Mouse (Mus musculus) forebrain, embryonic 12.5 days (tissue): ENCODE data around the gene Dscam. TPM values are rescaled to one million over a fixed set of nuclear protein-coding genes. Genes with fewer than 3 reads are reported as not detected.

ENCODE experiments used
- ATAC-seq: fragments of 200-750 bp; cut with Nextera tagmentation; 2 replicates; pipeline ENCODE4 v1.8.0; 2017; ENCODE audit warnings: moderate TSS enrichment; ENCODE audit not compliant: low FRiP score
- H3K27ac ChIP-seq: fragments of 300-500 bp; sonication (generic); 2 replicates; pipeline ENCODE4 v1.5.1; 2016; ENCODE audit warnings: mild to moderate bottlenecking
- H3K27me3 ChIP-seq: fragments of 300-500 bp; sonication (generic); 2 replicates; pipeline ENCODE4 v1.6.1; 2016; ENCODE audit warnings: mild to moderate bottlenecking
- H3K36me3 ChIP-seq: fragments of 300-500 bp; sonication (generic); replicated peaks from 2 replicates; pipeline ENCODE4 v1.6.1; 2016; ENCODE audit warnings: mild to moderate bottlenecking
- H3K4me1 ChIP-seq: fragments of 300-500 bp; sonication (generic); 2 replicates; pipeline ENCODE4 v1.6.1; 2016
- H3K4me2 ChIP-seq: fragments of 300-500 bp; sonication (generic); 2 replicates; pipeline ENCODE4 v1.6.1; 2016; ENCODE audit warnings: mild to moderate bottlenecking, moderate library complexity
- H3K4me3 ChIP-seq: fragments of 300-500 bp; sonication (generic); replicated peaks from 2 replicates; pipeline ENCODE4 v1.5.1; 2016; ENCODE audit warnings: mild to moderate bottlenecking
- H3K9ac ChIP-seq: fragments of 300-500 bp; sonication (generic); 2 replicates; pipeline ENCODE4 v1.6.1; 2016; ENCODE audit warnings: mild to moderate bottlenecking
- H3K9me3 ChIP-seq: fragments of 300-500 bp; sonication (generic); 2 replicates; pipeline ENCODE4 v1.6.1; 2016
- WGBS: fragments of 180-500 bp; shearing (Covaris S2); methylation state at CpG from one replicate; pipeline ENCODE4 v1.1.7; 2016; 5-methylcytosine and 5-hydroxymethylcytosine counted together
- polyA plus RNA-seq: library from polyadenylated mRNA; unstranded; fragments of >200 nt; fragmentation: Nextera tagmentation; extraction: Ambion mirVana; gene quantifications from 2 replicates; pipeline ENCODE4 v1.2.1, GENCODE M21; 2016

Gene Dscam
- polyA plus RNA-seq, 1 experiment from 2014 or later: 2.6 TPM

- WGBS: 75% methylated on average over 4 of the region's 4 CpGs
- H3K27ac ChIP-seq: no peak overlapping the region
- H3K9ac ChIP-seq: no peak overlapping the region
- H3K9me3 ChIP-seq: no peaks in the 10 kb centered on the region
- H3K4me3 ChIP-seq: no peak overlapping the region
- no peaks in the 10 kb centered on the region for H3K36me3 ChIP-seq
- H3K4me1 ChIP-seq: no peaks in the 10 kb centered on the region
- no peaks in the 10 kb centered on the region for H3K27me3 ChIP-seq
- no peak overlapping the region for H3K4me2 ChIP-seq
- no peak for ATAC-seq
These were observed 110.3 kb downstream of the Dscam start for GRCm38 (mm10) chr16:97060276-97060675.

GRCm38 (mm10) chr16:97035271-97035670 lies 135.3 kb downstream of the Dscam start:
- Histone ChIP-seq H3K4me3 (no peak overlapping the region), H3K36me3 (no peaks in the 10 kb centered on the region), H3K9ac (no peak overlapping the region), H3K4me1 (peaks cover 2% of the 10 kb centered on the region; the same call in 1 of the 2 replicates), H3K9me3 (no peaks in the 10 kb centered on the region), H3K27me3 (no peaks in the 10 kb centered on the region), H3K4me2 (no peak overlapping the region), H3K27ac (no peak overlapping the region)
- 78% methylated on average over 4 of the region's 4 CpGs for WGBS
- no peak for ATAC-seq

- peaks cover 2% of the 10 kb centered on the region; the same call in 1 of the 2 replicates for H3K4me1 ChIP-seq
- H3K36me3 ChIP-seq: no peaks in the 10 kb centered on the region
- H3K4me2 ChIP-seq: no peak overlapping the region
- H3K27me3 ChIP-seq: no peaks in the 10 kb centered on the region
- H3K27ac ChIP-seq: no peak overlapping the region
- ATAC-seq: no peak
- 94% methylated on average over 3 of the region's 3 CpGs for WGBS
- no peaks in the 10 kb centered on the region for H3K9me3 ChIP-seq
- no peak overlapping the region for H3K4me3 ChIP-seq
- no peak overlapping the region for H3K9ac ChIP-seq
These were observed 137.0 kb downstream of the Dscam start for GRCm38 (mm10) chr16:97033540-97034058.

- H3K27ac ChIP-seq: no peak overlapping the region
- no peak overlapping the region for H3K9ac ChIP-seq
- no peaks in the 10 kb centered on the region for H3K36me3 ChIP-seq
- H3K4me3 ChIP-seq: no peak overlapping the region
- no peak overlapping the region for H3K4me2 ChIP-seq
- H3K9me3 ChIP-seq: no peaks in the 10 kb centered on the region
- 70% methylated on average over 1 of the region's 1 CpGs for WGBS
- ATAC-seq: no peak
- H3K4me1 ChIP-seq: no peaks in the 10 kb centered on the region
- no peaks in the 10 kb centered on the region for H3K27me3 ChIP-seq
These were observed 142.9 kb downstream of the Dscam start for GRCm38 (mm10) chr16:97027701-97028100.

GRCm38 (mm10) chr16:97026803-97027202 lies 143.7 kb downstream of the Dscam start:
- Histone ChIP-seq H3K27ac (no peak overlapping the region), H3K4me1 (no peaks in the 10 kb centered on the region), H3K9me3 (no peaks in the 10 kb centered on the region), H3K4me3 (no peak overlapping the region), H3K36me3 (no peaks in the 10 kb centered on the region), H3K27me3 (no peaks in the 10 kb centered on the region), H3K9ac (no peak overlapping the region), H3K4me2 (no peak overlapping the region)
- 0 out of 2 replicates have a peak, but pooled peaks have one; percentile 27 for ATAC-seq
- 86% methylated on average over 5 of the region's 5 CpGs for WGBS

- Histone ChIP-seq H3K4me3 (no peak overlapping the region), H3K4me2 (no peak overlapping the region), H3K9ac (no peak overlapping the region), H3K27ac (no peak overlapping the region), H3K27me3 (no peaks in the 10 kb centered on the region), H3K9me3 (no peaks in the 10 kb centered on the region), H3K36me3 (no peaks in the 10 kb centered on the region), H3K4me1 (no peaks in the 10 kb centered on the region)
- WGBS: 63% methylated on average over 4 of the region's 4 CpGs
- ATAC-seq: no peak
These were observed 146.1 kb downstream of the Dscam start for GRCm38 (mm10) chr16:97024406-97024805.

GRCm38 (mm10) chr16:97021496-97021895 lies 149.1 kb downstream of the Dscam start:
- no peak overlapping the region for H3K9ac ChIP-seq
- no peak overlapping the region for H3K4me3 ChIP-seq
- H3K36me3 ChIP-seq: no peaks in the 10 kb centered on the region
- H3K9me3 ChIP-seq: no peaks in the 10 kb centered on the region
- H3K27ac ChIP-seq: no peak overlapping the region
- H3K27me3 ChIP-seq: no peaks in the 10 kb centered on the region; the same call in 1 of the 2 replicates
- H3K4me2 ChIP-seq: no peak overlapping the region
- no peak for ATAC-seq
- WGBS: 84% methylated on average over 6 of the region's 6 CpGs
- H3K4me1 ChIP-seq: peaks cover 11% of the 10 kb centered on the region; the same call in 1 of the 2 replicates

- H3K9me3 ChIP-seq: no peaks in the 10 kb centered on the region
- ATAC-seq: no peak
- H3K4me2 ChIP-seq: no peak overlapping the region
- no peak overlapping the region for H3K27ac ChIP-seq
- WGBS: 54% methylated on average over 5 of the region's 5 CpGs
- H3K9ac ChIP-seq: no peak overlapping the region
- H3K4me1 ChIP-seq: peaks cover 11% of the 10 kb centered on the region; the same call in 1 of the 2 replicates
- H3K27me3 ChIP-seq: no peaks in the 10 kb centered on the region; the same call in 1 of the 2 replicates
- no peak overlapping the region for H3K4me3 ChIP-seq
- no peaks in the 10 kb centered on the region for H3K36me3 ChIP-seq
These were observed 152.2 kb downstream of the Dscam start for GRCm38 (mm10) chr16:97018304-97018703.

GRCm38 (mm10) chr16:97017171-97017738 lies 153.3 kb downstream of the Dscam start:
- H3K4me2 ChIP-seq: no peak overlapping the region
- ATAC-seq: peak; percentile 46; the same call in 1 of the 2 replicates
- no peak overlapping the region for H3K9ac ChIP-seq
- no peaks in the 10 kb centered on the region; the same call in 1 of the 2 replicates for H3K27me3 ChIP-seq
- 72% methylated on average over 3 of the region's 3 CpGs for WGBS
- no peaks in the 10 kb centered on the region for H3K36me3 ChIP-seq
- H3K27ac ChIP-seq: no peak overlapping the region
- H3K4me3 ChIP-seq: no peak overlapping the region
- peaks cover 11% of the 10 kb centered on the region; the same call in 1 of the 2 replicates for H3K4me1 ChIP-seq
- no peaks in the 10 kb centered on the region for H3K9me3 ChIP-seq

GRCm38 (mm10) chr16:97016244-97016850 lies 154.2 kb downstream of the Dscam start:
- no peak for ATAC-seq
- WGBS: 85% methylated on average over 2 of the region's 2 CpGs
- H3K9me3 ChIP-seq: no peaks in the 10 kb centered on the region
- H3K36me3 ChIP-seq: no peaks in the 10 kb centered on the region
- H3K4me2 ChIP-seq: no peak overlapping the region
- H3K27me3 ChIP-seq: no peaks in the 10 kb centered on the region; the same call in 1 of the 2 replicates
- H3K27ac ChIP-seq: no peak overlapping the region
- no peak overlapping the region for H3K9ac ChIP-seq
- peaks cover 11% of the 10 kb centered on the region; the same call in 1 of the 2 replicates for H3K4me1 ChIP-seq
- no peak overlapping the region for H3K4me3 ChIP-seq

- 80% methylated on average over 3 of the region's 3 CpGs for whole genome bisulfite sequencing
- ATAC-seq: no peak
These were observed 156.2 kb downstream of the Dscam start for GRCm38 (mm10) chr16:97014343-97014742.

GRCm38 (mm10) chr16:97009116-97010055 lies 161.2 kb downstream of the Dscam start:
- H3K27ac ChIP-seq: peak overlapping the region; percentile 68
- peak; percentile 68 for ATAC-seq
- 53% methylated on average over 4 of the region's 4 CpGs for WGBS

More at GRCm38 (mm10) chr16:97014343-97014742, 156.2 kb downstream of the Dscam start:
- Histone ChIP-seq H3K9ac (no peak overlapping the region), H3K27ac (no peak overlapping the region), H3K36me3 (no peaks in the 10 kb centered on the region), H3K9me3 (no peaks in the 10 kb centered on the region), H3K4me2 (no peak overlapping the region), H3K4me3 (no peak overlapping the region), H3K27me3 (no peaks in the 10 kb centered on the region; the same call in 1 of the 2 replicates), H3K4me1 (peaks cover 18% of the 10 kb centered on the region)

More at GRCm38 (mm10) chr16:97009116-97010055, 161.2 kb downstream of the Dscam start:
- no peaks in the 10 kb centered on the region for H3K9me3 ChIP-seq
- H3K36me3 ChIP-seq: no peaks in the 10 kb centered on the region
- H3K4me3 ChIP-seq: no peak overlapping the region
- no peak overlapping the region for H3K4me2 ChIP-seq
- H3K9ac ChIP-seq: no peak overlapping the region
- peaks cover 39% of the 10 kb centered on the region for H3K4me1 ChIP-seq
- no peaks in the 10 kb centered on the region for H3K27me3 ChIP-seq
